Mouse (Mus musculus) heart, adult 2 months (tissue): ENCODE results near the gene Manba. TPM values are rescaled to one million over a fixed set of nuclear protein-coding genes. Genes with fewer than 3 reads are reported as not detected.

Experiments
- DNase-seq, 2 experiments: peaks; one replicate each; pipeline ENCODE4 v3.0.0; 2021
- H3K27ac ChIP-seq: fragments of 200-600 bp; 2 replicates; pipeline ENCODE4 v1.8.1; 2022
- H3K27me3 ChIP-seq: fragments of 200-500 bp; 2 replicates; pipeline ENCODE4 v1.6.1; 2012; ENCODE audit warnings: mild to moderate bottlenecking, low read length, inconsistent platforms, mixed read lengths; ENCODE audit not compliant: control insufficient read depth, insufficient read depth
- H3K36me3 ChIP-seq: fragments of 200-500 bp; 2 replicates; pipeline ENCODE4 v1.6.1; 2012; ENCODE audit warnings: low read length, inconsistent platforms; ENCODE audit not compliant: control insufficient read depth, insufficient read depth
- H3K4me1 ChIP-seq: fragments of 200-500 bp; 2 replicates; pipeline ENCODE4 v1.6.1; 2011; ENCODE audit warnings: low read length; ENCODE audit not compliant: control insufficient read depth, insufficient read depth
- H3K4me3 ChIP-seq: fragments of 200-600 bp; 2 replicates; pipeline ENCODE4 v1.8.1; 2022
- H3K79me2 ChIP-seq: fragments of 200-500 bp; replicated peaks from 2 replicates; pipeline ENCODE4 v1.6.1; 2012; ENCODE audit warnings: mild to moderate bottlenecking, inconsistent platforms, low read length, moderate library complexity, mixed read lengths; ENCODE audit not compliant: control insufficient read depth, insufficient read depth
- H3K9ac ChIP-seq: fragments of 200-500 bp; 2 replicates; pipeline ENCODE4 v1.6.1; 2012; ENCODE audit warnings: low read depth, mild to moderate bottlenecking, control low read depth, inconsistent platforms, low read length, mixed read lengths
- CTCF ChIP-seq: fragments of 200-600 bp; IDR thresholded peaks from 2 replicates; pipeline ENCODE4 v1.8.1; 2022; ENCODE audit warnings: antibody characterized with exemption, mild to moderate bottlenecking, moderate library complexity
- EP300 ChIP-seq: fragments of 200-500 bp; IDR thresholded peaks from 2 replicates; pipeline ENCODE4 v1.6.1; 2011; ENCODE audit warnings: low read depth, low read length, control low read depth; ENCODE audit not compliant: insufficient read depth
- POLR2A ChIP-seq: fragments of 200-500 bp; IDR thresholded peaks from 2 replicates; pipeline ENCODE4 v1.6.1; 2011; ENCODE audit warnings: mild to moderate bottlenecking, low read depth, low read length, control low read depth; ENCODE audit not compliant: insufficient read depth
- WGBS: fragments of 180-500 bp; shearing (Covaris S2); methylation state at CpG from one replicate; pipeline ENCODE4 v1.1.7; 2018; 5-methylcytosine and 5-hydroxymethylcytosine counted together
- intact Hi-C: fragments of 180-260 bp; cut with DNase I; formaldehyde crosslinking; loops from one replicate; pipeline ENCODE4 v1.15.1; 2025
- polyA plus RNA-seq: library from polyadenylated mRNA; depleted of rRNA; stranded (reverse); fragments of >200 nt; gene quantifications from 2 replicates; pipeline ENCODE4 v1.2.3, GENCODE M21; 2012
- total RNA-seq, 2 experiments: library from RNA; stranded (reverse); gene quantifications; 2 replicates each; pipeline ENCODE4 v1.2.3; 2021

The Manba gene
- total and polyA plus RNA-seq, 3 experiments = 8.2 to 16.4 (median 15.7) TPM

- Histone ChIP-seq H3K79me2 (no peaks in the 10 kb centered on the region; the same call in 1 of the 2 replicates), H3K4me3 (no peak overlapping the region), H3K4me1 (peaks cover 9% of the 10 kb centered on the region), H3K36me3 (peaks cover 6% of the 10 kb centered on the region), H3K27me3 (no peaks in the 10 kb centered on the region), H3K9ac (peak overlapping the region; percentile 46), H3K27ac (peak overlapping the region; percentile 83)
- DNase-seq = peak; percentile 33 to 36
- intact Hi-C loops = no loop called here
- 55% methylated on average over 5 of the region's 5 CpGs for WGBS
- no peak for TF ChIP-seq CTCF
These were observed 17.7 kb downstream of the Manba start for GRCm38 (mm10) chr3:135503160-135503559.

- intact Hi-C loops = loop anchor here (1.0 kb wide), 1 partner anchor 103 kb away; no protein-coding TSS in a partner anchor
- peaks cover 9% of the 10 kb centered on the region for H3K4me1 ChIP-seq
- H3K9ac ChIP-seq = no peak overlapping the region
- peak; percentile 69 to 84 for DNase-seq
- H3K27me3 ChIP-seq = no peaks in the 10 kb centered on the region
- peak overlapping the region; percentile 24; the same call in 1 of the 2 replicates for H3K27ac ChIP-seq
- 53% methylated on average over 10 of the region's 10 CpGs for WGBS
- no peaks in the 10 kb centered on the region; the same call in 1 of the 2 replicates for H3K79me2 ChIP-seq
- peaks cover 6% of the 10 kb centered on the region for H3K36me3 ChIP-seq
- TF ChIP-seq EP300 (no peak), CTCF (peak; percentile 97)
- H3K4me3 ChIP-seq = no peak overlapping the region
These were observed 20.0 kb downstream of the Manba start for GRCm38 (mm10) chr3:135505369-135505909.

GRCm38 (mm10) chr3:135505916-135506482 lies 20.6 kb downstream of the Manba start:
- intact Hi-C loops = loop anchor here (1.0 kb wide), 1 partner anchor 104 kb away; no protein-coding TSS in a partner anchor
- Histone ChIP-seq H3K27ac (no peak overlapping the region), H3K4me1 (peaks cover 9% of the 10 kb centered on the region), H3K4me3 (no peak overlapping the region), H3K9ac (no peak overlapping the region), H3K36me3 (peaks cover 8% of the 10 kb centered on the region), H3K27me3 (no peaks in the 10 kb centered on the region), H3K79me2 (no peaks in the 10 kb centered on the region; the same call in 1 of the 2 replicates)
- TF ChIP-seq EP300 (no peak), POLR2A (no peak), CTCF (no peak)
- DNase-seq = no peak
- WGBS = 78% methylated on average over 13 of the region's 13 CpGs

- peaks cover 7% of the 10 kb centered on the region for H3K4me1 ChIP-seq
- WGBS = 95% methylated on average over 7 of the region's 7 CpGs
- H3K36me3 ChIP-seq = peaks cover 7% of the 10 kb centered on the region
- intact Hi-C loops = no loop called here
- H3K27ac ChIP-seq = no peak overlapping the region
- TF ChIP-seq EP300 = no peak
- no peak for TF ChIP-seq POLR2A
- TF ChIP-seq CTCF = no peak
- no peak overlapping the region for H3K9ac ChIP-seq
- no peak overlapping the region for H3K4me3 ChIP-seq
- no peak for DNase-seq
- H3K27me3 ChIP-seq = no peaks in the 10 kb centered on the region
- H3K79me2 ChIP-seq = no peaks in the 10 kb centered on the region; the same call in 1 of the 2 replicates
These were observed 22.1 kb downstream of the Manba start for GRCm38 (mm10) chr3:135507506-135507905.

- Histone ChIP-seq H3K27ac (no peak overlapping the region), H3K36me3 (peaks cover 5% of the 10 kb centered on the region), H3K27me3 (no peaks in the 10 kb centered on the region), H3K4me1 (peaks cover 4% of the 10 kb centered on the region), H3K9ac (no peak overlapping the region), H3K79me2 (no peaks in the 10 kb centered on the region; the same call in 1 of the 2 replicates), H3K4me3 (no peak overlapping the region)
- TF ChIP-seq POLR2A = no peak
- TF ChIP-seq CTCF = no peak
- TF ChIP-seq EP300 = no peak
- intact Hi-C loops = no loop called here
- no peak for DNase-seq
- WGBS = 92% methylated on average over 1 of the region's 1 CpGs
These were observed 22.8 kb downstream of the Manba start for GRCm38 (mm10) chr3:135508191-135508590.

GRCm38 (mm10) chr3:135510372-135510771 lies 25.0 kb downstream of the Manba start:
- H3K9ac ChIP-seq = no peak overlapping the region
- no peak overlapping the region for H3K27ac ChIP-seq
- no peaks in the 10 kb centered on the region for H3K79me2 ChIP-seq
- peaks cover 5% of the 10 kb centered on the region for H3K36me3 ChIP-seq
- DNase-seq = no peak
- intact Hi-C loops = loop anchor here (5.0 kb wide), 1 partner anchor 43 kb away; no protein-coding TSS in a partner anchor
- H3K27me3 ChIP-seq = no peaks in the 10 kb centered on the region
- H3K4me1 ChIP-seq = peaks cover 7% of the 10 kb centered on the region
- no peak overlapping the region for H3K4me3 ChIP-seq
- TF ChIP-seq EP300 (no peak), POLR2A (no peak), CTCF (no peak)
- 91% methylated on average over 3 of the region's 3 CpGs for WGBS
